Mouse (Mus musculus) erythroblast, embryonic 14.5 days (primary cell): ENCODE data around the gene Gm815.

ENCODE experiments used
- GATA1 ChIP-seq: IDR thresholded peaks from 2 replicates; pipeline ENCODE4 v1.6.1; 2012; ENCODE audit warnings: low read length, inconsistent platforms, mixed read lengths
- TAL1 ChIP-seq: IDR thresholded peaks from 3 replicates; pipeline ENCODE4 v1.6.1; 2012; ENCODE audit warnings: low read length, inconsistent platforms, mixed read lengths

GRCm38 (mm10) chr19:26877180-26877775 is 8.4 kb upstream of the Gm815 start:
- TF ChIP-seq GATA1 = no peak
- TF ChIP-seq TAL1 = no peak
